Mouse (Mus musculus) right cerebral cortex, adult 18-20 months (tissue): ENCODE measurements at regions not wholly inside any gene's neighbourhood (a gene's known extent, or its start where the extent isn't known, plus 50 kb on each side); places are given as distances from the start of the nearest gene placed in this dataset.

ENCODE experiments used
- DNase-seq: peaks from one replicate; pipeline ENCODE4 v3.0.0; 2022; ENCODE audit warnings: mixed read lengths

- no peak for DNase-seq
These were observed 189.0 kb downstream of the Ttll7 start for GRCm38 (mm10) chr3:147041201-147041600.

GRCm38 (mm10) chr3:147042911-147043310, 190.7 kb downstream of the Ttll7 start:
- DNase-seq: no peak

GRCm38 (mm10) chr3:147046634-147047033, 194.5 kb downstream of the Ttll7 start:
- peak; percentile 5 for DNase-seq

- no peak for DNase-seq
These were observed 202.1 kb downstream of the Ttll7 start for GRCm38 (mm10) chr3:147054157-147054838.

- DNase-seq: no peak
These were observed 205.7 kb downstream of the Ttll7 start for GRCm38 (mm10) chr3:147057874-147058273.

- no peak for DNase-seq
These were observed 208.5 kb downstream of the Ttll7 start for GRCm38 (mm10) chr3:147060659-147061058.

GRCm38 (mm10) chr3:147062451-147062850, 210.3 kb downstream of the Ttll7 start:
- DNase-seq: no peak

- DNase-seq: peak; percentile 39
These were observed 211.6 kb downstream of the Ttll7 start for GRCm38 (mm10) chr3:147063578-147064442.

GRCm38 (mm10) chr3:147064443-147064868, 212.3 kb downstream of the Ttll7 start:
- DNase-seq: no peak

- no peak for DNase-seq
These were observed 218.8 kb downstream of the Ttll7 start for GRCm38 (mm10) chr3:147070972-147071371.

- DNase-seq: no peak
These were observed 228.0 kb downstream of the Ttll7 start for GRCm38 (mm10) chr3:147080197-147080596.

- no peak for DNase-seq
These were observed 228.7 kb downstream of the Ttll7 start for GRCm38 (mm10) chr3:147080768-147081448.

- no peak for DNase-seq
These were observed 229.6 kb downstream of the Ttll7 start for GRCm38 (mm10) chr3:147081763-147082162.

- DNase-seq: no peak
These were observed 230.2 kb downstream of the Ttll7 start for GRCm38 (mm10) chr3:147082255-147082943.

- no peak for DNase-seq
These were observed 231.2 kb downstream of the Ttll7 start for GRCm38 (mm10) chr3:147083374-147083773.

- DNase-seq: no peak
These were observed 231.7 kb downstream of the Ttll7 start for GRCm38 (mm10) chr3:147083823-147084222.

- no peak for DNase-seq
These were observed 232.5 kb downstream of the Ttll7 start for GRCm38 (mm10) chr3:147084624-147085189.

GRCm38 (mm10) chr3:147088171-147088570, 236.0 kb downstream of the Ttll7 start:
- DNase-seq: no peak

GRCm38 (mm10) chr3:147089716-147090115, 237.5 kb downstream of the Ttll7 start:
- no peak for DNase-seq

GRCm38 (mm10) chr3:147092188-147093075, 240.3 kb downstream of the Ttll7 start:
- no peak for DNase-seq

- DNase-seq: no peak
These were observed 240.9 kb downstream of the Ttll7 start for GRCm38 (mm10) chr3:147093076-147093380.

- DNase-seq: no peak
These were observed 244.0 kb downstream of the Ttll7 start for GRCm38 (mm10) chr3:147096179-147096578.
